Mouse (Mus musculus) thymus, postnatal 0 days (tissue): Measurements from ENCODE around the gene Adcy4. TPM values are rescaled to one million over a fixed set of nuclear protein-coding genes. Genes with fewer than 3 reads are reported as not detected.
A peak's percentile ranks its signal among the peaks of the same experiment; 100 is the strongest.

Source experiments
- DNase-seq: peaks from one replicate; pipeline ENCODE4 v3.0.0-alpha.2; 2015; ENCODE audit warnings: low spot score
- polyA plus RNA-seq: library from polyadenylated mRNA; unstranded; fragments of >200 nt; fragmentation: Nextera tagmentation; extraction: Ambion mirVana; gene quantifications from 2 replicates; pipeline ENCODE4 v1.2.1, GENCODE M21; 2015

Adcy4 gene
- polyA plus RNA-seq, 1 experiment from 2014 or later, result 2.7 TPM

- DNase-seq, result peak; percentile 85
These were observed 4.6 kb upstream of the Adcy4 start, which contains the start of gene Ripk3 for GRCm38 (mm10) chr14:55788256-55789050. Gene Ripk3, minus strand, starts transcription at chr14:55788865.

GRCm38 (mm10) chr14:55787731-55788130, 3.8 kb upstream of the Adcy4 start:
- no peak for DNase-seq

DNA sequence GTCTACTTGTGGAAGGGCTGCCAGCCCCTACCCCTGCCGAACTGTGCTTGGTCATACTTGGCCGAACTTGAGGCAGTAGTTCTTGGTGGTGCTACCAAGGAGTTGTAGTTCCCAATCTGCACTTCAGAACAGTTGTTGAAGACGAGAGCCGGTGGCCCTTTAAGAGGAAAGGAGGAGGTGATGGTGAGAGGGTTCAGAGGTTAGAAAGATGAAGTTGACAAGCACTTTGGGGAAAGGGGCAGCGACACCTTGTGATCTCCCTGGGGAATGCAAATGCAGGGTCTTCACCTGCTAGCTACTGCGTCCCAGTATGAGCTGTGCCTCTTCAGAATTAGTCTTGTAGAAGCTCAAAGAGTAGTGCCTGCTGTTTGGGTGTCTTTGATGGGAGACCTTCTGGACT, 1.3 kb upstream of the Adcy4 start:
- peak; percentile 40 for DNase-seq

DNA sequence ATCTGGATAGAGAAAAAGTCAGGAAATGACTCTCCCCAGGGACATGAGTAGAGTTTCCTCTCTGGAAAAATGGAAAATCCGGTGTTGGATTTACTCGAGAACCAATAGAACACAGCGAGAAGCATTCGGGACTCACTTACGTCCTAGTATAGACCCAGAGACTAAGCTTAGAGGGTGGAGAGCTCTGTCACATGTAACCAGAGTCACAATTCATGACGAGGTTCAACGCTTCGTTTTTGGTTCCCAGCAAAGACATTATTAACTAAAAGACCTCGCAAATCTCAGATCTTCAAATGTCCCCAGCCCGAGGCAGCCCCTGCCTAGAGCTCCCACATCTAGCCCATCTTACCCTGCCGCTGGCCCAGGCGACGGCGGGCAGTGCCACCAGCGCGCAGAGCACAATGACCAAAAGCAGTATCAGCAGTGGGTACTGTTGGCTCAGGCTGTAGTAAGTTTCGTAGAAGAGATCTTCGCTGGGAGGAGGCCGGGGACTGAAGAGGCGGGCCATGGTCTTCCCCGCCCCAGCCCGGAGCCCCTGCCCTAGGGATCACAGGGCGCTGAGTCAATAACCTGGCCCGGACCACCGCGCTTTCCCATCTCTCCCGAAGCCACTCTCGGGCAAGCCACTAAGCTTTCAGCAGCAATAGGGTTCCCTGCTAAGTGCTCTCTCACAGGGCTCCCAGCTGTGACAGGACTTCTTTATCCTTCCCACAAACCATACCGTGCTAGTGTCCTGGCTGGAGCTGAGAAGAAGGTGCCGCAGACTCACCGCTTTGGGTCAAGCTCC, 531 bp downstream of the Adcy4 start:
- DNase-seq, result no peak

DNA sequence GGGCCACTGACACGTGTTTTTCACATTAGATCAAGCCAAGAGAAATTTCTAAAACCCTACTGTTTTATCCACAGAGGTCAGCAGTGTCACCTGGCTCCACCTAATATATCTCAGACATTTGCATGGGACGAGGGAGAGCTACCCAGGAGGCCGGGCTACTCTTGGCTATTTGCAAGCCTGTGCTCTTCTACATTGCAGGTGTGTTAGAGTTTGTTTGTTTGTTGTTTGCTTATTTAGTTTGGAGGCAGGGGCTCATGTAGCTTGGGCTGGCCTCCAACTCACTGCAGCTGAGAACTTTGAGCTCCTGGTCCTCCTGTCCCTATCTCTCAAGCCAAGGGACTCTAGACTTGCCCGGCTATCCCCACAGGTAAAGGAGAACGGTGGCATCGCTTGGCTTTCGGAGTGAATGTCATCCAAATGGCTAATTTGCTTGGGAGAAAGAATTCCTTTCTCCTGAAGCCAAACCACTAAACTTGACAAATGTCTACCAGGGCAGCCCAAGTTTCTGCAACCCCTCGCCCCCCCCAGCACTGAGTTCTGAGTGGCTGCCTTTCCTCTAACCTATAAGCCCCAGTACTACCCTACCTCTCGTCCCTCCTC, 1.4 kb downstream of the Adcy4 start:
- DNase-seq, result no peak

DNA sequence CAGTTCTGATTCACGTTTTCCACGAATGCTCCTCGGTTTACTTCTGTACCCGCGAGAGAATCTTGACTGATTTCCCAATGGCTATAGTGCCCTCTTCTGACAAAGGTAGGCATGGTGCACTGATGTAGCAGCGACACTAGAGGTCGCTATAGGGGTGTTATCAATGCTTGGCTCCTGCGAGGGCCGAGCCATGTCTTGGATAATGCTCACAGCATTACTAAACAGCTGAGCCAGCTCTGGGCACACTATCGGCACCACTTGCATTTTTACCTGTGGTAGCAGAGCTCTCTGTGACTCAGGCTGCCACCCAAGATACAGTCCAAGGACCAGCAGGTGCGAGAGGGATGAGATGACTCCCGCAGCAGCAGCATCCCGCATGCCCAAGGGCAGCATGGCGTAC, 2.6 kb downstream of the Adcy4 start:
- peak; percentile 78 for DNase-seq

DNA sequence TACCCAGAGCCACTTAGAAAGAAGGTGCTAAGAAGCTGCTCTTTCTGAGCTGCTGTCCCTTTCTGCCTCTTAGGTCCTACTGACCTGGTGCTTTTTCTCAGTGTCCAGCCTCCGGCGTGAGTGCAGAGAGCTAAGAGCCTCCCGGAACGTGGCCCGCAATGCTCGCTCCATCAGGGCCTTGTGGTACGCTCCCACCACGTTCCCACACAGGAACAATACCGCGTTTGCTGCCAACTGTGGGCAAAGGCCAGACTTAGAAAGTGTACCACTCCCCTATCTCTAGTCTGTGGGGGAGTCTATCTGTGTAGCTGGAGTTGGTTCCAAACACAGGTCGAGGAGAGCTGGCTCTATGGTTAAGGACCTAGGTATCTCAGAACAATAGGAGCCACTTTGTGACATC, 3.2 kb downstream of the Adcy4 start:
- no peak for DNase-seq

GRCm38 (mm10) chr14:55779656-55780055, 4.2 kb downstream of the Adcy4 start:
- no peak for DNase-seq

GRCm38 (mm10) chr14:55778686-55779085, 5.2 kb downstream of the Adcy4 start:
- DNase-seq, result no peak

DNA sequence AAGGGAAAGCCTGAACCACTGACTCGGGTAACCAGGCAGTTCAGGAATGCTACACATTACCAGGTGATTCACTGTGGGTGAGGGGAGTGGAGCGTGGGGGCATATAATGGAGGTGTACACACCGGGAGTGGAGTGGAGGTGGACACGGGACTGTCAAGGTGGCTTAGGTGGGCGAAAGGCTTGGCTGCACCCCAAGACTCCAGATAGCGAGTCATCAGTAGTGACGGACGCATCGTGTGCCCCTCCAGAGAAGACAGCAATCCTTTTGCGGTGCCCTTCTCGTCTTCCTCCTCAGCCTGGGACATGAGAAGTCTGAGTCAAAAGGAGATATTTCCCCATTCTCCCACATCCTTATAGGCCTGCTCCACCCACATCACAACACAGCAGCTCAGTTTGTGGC, 6.1 kb downstream of the Adcy4 start:
- DNase-seq, result no peak

GRCm38 (mm10) chr14:55777176-55777575, 6.7 kb downstream of the Adcy4 start:
- DNase-seq, result no peak

DNA sequence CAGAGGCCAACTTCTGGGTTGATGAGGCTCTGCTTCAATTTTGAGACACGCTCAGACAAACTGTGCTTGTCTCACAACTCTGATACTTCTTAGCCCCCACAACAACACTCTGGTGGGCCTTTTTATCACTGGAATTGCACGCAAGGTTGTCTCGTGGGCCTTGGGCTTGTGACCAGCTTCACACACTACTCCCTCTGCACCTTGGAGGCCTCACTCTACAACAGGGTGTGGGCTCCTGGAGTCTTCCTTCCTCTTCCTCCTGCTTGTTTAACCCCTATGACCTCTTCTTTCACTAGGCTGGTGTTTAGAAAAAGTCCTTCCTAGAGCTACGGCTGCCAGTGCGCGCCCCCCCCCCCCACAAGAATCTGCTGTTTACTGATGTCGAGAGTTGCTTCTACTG, 7.2 kb downstream of the Adcy4 start:
- DNase-seq, result no peak

GRCm38 (mm10) chr14:55769087-55769703, 14.7 kb downstream of the Adcy4 start:
- no peak for DNase-seq

- DNase-seq, result no peak
These were observed 15.3 kb downstream of the Adcy4 start for GRCm38 (mm10) chr14:55768555-55768954.

- DNase-seq, result no peak
These were observed 16.1 kb downstream of the Adcy4 start for GRCm38 (mm10) chr14:55767519-55768414.

DNA sequence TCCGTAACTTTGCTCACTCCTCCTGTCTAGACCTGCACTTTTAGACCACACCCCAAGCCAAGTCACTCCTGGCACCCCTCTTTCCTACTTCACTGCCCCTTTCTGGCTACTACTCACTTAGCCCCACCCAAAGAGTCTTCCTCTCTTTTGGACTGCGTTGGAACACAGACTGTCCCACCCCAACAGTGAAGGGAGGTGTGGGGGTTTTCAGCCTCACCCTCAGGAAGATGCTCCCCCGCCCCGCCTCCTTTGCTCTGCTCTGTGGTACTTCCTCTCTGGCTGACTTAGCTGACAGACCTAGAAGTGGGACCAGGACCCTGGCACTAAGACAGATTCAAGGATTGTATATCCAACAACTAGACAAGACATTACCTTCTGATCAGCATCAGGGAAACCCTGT, 18.2 kb downstream of the Adcy4 start, which contains the start of gene Ltb4r1:
Gene Ltb4r1, plus strand, starts transcription at position 267 of the 400 bp plus-strand sequence.
- DNase-seq, result no peak

DNA sequence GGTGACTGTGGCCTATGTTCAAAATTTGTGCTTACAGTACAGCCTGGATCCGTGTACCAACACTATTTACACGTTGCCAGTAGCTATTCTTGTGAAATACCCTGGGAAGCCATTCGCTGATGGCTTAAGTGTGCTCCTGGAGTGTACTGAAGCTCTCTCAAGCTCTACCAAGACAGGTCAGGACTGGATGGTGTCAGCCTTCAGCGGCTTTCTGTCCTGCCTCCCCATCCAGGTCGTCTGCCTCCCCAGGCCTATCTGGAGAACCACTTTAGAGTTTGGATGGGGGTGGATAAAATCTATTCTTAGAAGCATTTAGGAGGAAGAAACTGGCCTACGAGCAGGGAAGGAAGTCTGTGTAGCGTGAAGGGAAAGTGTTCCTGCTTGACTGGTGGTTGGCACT, 20.7 kb downstream of the Adcy4 start:
- DNase-seq, result no peak

- peak; percentile 44 for DNase-seq
These were observed 21.7 kb downstream of the Adcy4 start for GRCm38 (mm10) chr14:55762001-55762821.

- DNase-seq, result no peak
These were observed 22.7 kb downstream of the Adcy4 start, which contains the start of gene Ltb4r2 for GRCm38 (mm10) chr14:55761163-55761562. Gene Ltb4r2, plus strand, starts transcription at chr14:55761428.

DNA sequence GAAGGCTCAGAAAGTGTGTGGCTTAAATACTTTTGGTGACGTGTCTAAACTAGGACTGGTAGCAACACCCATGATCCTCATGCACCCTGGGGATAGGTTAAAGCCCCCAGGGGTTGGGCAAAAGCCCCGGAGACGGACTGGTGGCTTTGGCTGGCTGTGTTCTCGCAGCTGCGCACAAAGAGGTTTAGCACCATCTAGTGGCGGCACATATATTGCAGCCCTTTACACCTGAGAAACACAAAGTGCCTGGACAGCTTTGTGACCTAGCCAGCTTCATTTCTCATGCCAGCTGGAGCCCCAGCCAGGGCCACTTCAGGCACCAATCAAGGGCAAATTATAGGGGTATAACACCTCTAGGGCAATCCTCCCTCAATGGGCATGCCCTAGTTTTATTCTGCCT, 23.7 kb downstream of the Adcy4 start:
- DNase-seq, result peak; percentile 85
